Comparison of ENCODE assay signal across 9 mouse cellular contexts in the genomic region with DNA sequence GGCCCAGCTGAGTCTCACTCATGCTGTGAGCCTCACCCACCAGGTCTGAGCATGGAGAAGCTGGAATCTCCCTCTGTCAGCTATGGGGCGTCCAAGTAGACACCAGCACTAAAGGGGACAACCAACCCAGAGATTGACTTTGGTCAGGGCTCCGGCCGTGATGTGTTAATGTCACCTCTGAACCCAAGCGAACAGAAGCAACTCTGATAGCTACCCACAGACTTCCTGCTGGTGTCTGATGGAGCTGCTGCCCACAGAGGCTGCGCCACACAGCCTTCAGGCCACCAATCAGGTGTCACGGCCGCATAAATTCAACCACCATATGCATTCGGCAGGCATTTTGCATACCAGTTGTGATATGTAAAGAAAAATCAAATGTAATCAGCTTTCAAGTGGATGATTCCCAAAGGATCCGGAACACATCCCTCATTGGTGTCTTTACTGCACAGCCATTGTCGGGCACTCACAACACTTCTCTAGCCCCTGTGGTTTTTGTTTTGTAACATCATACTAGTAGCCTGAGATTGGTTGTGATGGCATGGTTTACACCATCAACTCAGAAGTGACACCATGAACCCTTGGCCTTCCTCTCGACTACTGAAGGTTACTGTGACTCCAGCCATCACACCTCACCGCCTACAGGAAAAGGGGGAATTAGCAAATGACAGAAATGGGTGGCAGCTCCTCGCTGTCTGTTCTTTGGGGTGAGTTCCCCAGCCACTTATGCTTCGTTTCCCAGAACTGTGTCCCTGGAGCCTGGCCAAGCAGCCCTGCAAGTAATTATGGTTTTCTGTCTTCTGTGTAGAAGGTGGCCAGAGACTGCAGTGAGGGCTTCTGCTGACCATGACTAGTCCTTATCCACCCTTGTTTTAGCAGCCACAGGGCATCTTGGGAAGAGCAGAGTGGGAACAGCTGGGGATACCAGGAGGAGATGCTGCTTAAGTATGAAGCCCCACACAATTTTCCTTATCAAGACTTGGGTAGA.
DNase-seq lines count a peak whose midpoint lies in the region; ATAC-seq and TF ChIP-seq lines count a peak whose summit lies in the region.
"Had no signal": no experiment of that assay in that cellular context is flagged by ENCODE, and none has a peak within 500 bp of the region (broad histone marks: within the 10 kb centered on the region; RNA-seq: fewer than 3 reads in every experiment).

No protein-coding gene starts in this region.

- 81% methylated on average over 14 of the region's 14 CpGs for WGBS in heart, embryonic 10.5 days
- WGBS in limb, embryonic 15.5 days, result 78% methylated on average over 14 of the region's 14 CpGs
- 68% methylated on average over 14 of the region's 14 CpGs for WGBS in olfactory bulb, adult 2 months

- no peak overlapping the region for H3K9ac ChIP-seq in limb, embryonic 15.5 days

- DNase-seq in heart, embryonic 10.5 days (ENCODE audit: low spot score), result no peak
- no peak for DNase-seq in heart, adult 18-20 months
- peak; percentile 69 for DNase-seq in right cerebral cortex, postnatal 4 days
- no peak for DNase-seq in right cerebral cortex, adult 18-20 months
- no peak for DNase-seq in urinary bladder, adult 18-20 months (ENCODE audit: low spot score in 2 of 2)
- no peak for DNase-seq in cerebellum, postnatal 36 days
- DNase-seq: cerebellum, adult 11-12 months had no signal

- TF ChIP-seq POLR2A in olfactory bulb, adult 2 months (IDR thresholded peaks at IDR 0.05; ENCODE audit: insufficient read depth, low read depth, low read length), result no peak

- no peak overlapping the region for H3K4me2 ChIP-seq in limb, embryonic 15.5 days

- peaks cover 47% of the 10 kb centered on the region for H3K36me3 ChIP-seq in heart, embryonic 10.5 days
- peaks cover 48% of the 10 kb centered on the region for H3K36me3 ChIP-seq in limb, embryonic 15.5 days

- peak overlapping the region; percentile 72 for H3K27ac ChIP-seq in heart, embryonic 10.5 days
- H3K27ac ChIP-seq in limb, embryonic 15.5 days, result peak overlapping the region; percentile 43
- peak overlapping the region; percentile 5 for H3K27ac ChIP-seq in olfactory bulb, adult 2 months (ENCODE audit: insufficient read depth, low read depth, low read length)

- no peaks in the 10 kb centered on the region for H3K27me3 ChIP-seq in heart, embryonic 10.5 days (ENCODE audit: insufficient read depth, poor library complexity, severe bottlenecking)
- no peaks in the 10 kb centered on the region for H3K27me3 ChIP-seq in limb, embryonic 15.5 days

- no peak for TF ChIP-seq CTCF in olfactory bulb, adult 2 months (IDR thresholded peaks at IDR 0.05; ENCODE audit: insufficient read depth, low read depth, low read length)

- no peak overlapping the region for H3K4me3 ChIP-seq in heart, embryonic 10.5 days
- no peak overlapping the region for H3K4me3 ChIP-seq in limb, embryonic 15.5 days
- no peak overlapping the region for H3K4me3 ChIP-seq in olfactory bulb, adult 2 months (ENCODE audit: insufficient read depth, low read depth, low read length)

- peaks cover 36% of the 10 kb centered on the region for H3K4me1 ChIP-seq in heart, embryonic 10.5 days
- H3K4me1 ChIP-seq in limb, embryonic 15.5 days, result peaks cover 16% of the 10 kb centered on the region
- H3K4me1 ChIP-seq in olfactory bulb, adult 2 months (ENCODE audit: control insufficient read depth, insufficient read depth, low read length), result peaks cover 30% of the 10 kb centered on the region

- no peak for ATAC-seq in limb, embryonic 15.5 days (ENCODE audit: insufficient number of reproducible peaks, low FRiP score, low TSS enrichment, low read depth)

- no peaks in the 10 kb centered on the region for H3K9me3 ChIP-seq in heart, embryonic 10.5 days
- no peaks in the 10 kb centered on the region for H3K9me3 ChIP-seq in limb, embryonic 15.5 days

Comparison
In these comparisons a context has a peak if more than half of its experiments do, and no peak if none do; other contexts are left out.
1. H3K27ac ChIP-seq: peak in every context shown above with its lines; median percentile 72 in heart, embryonic 10.5 days; 43 in limb, embryonic 15.5 days; 5 in olfactory bulb, adult 2 months.